Comparison of ENCODE assay signal across 20 mouse cellular contexts in genomic region chr14:74893693-74894092, GRCm38 (mm10). TPM values are rescaled to one million over a fixed set of nuclear protein-coding genes. Genes with fewer than 3 reads are reported as not detected.
A peak's percentile ranks its signal among the peaks of the same experiment; 100 is the strongest.
DNase-seq lines count a peak whose midpoint lies in the region; ATAC-seq lines count a peak whose summit lies in the region.
"Had no signal": no experiment of that assay in that cellular context is flagged by ENCODE, and none has a peak within 500 bp of the region (broad histone marks: within the 10 kb centered on the region; RNA-seq: fewer than 3 reads in every experiment).

No protein-coding gene starts in this region.

- no peak overlapping the region for H3K27ac ChIP-seq in forebrain, embryonic 16.5 days (ENCODE audit: low read length)
- no peak overlapping the region for H3K27ac ChIP-seq in forebrain, embryonic 11.5 days (ENCODE audit: low read depth, low read length)
- no peak overlapping the region for H3K27ac ChIP-seq in liver, embryonic 11.5 days (ENCODE audit: low read depth, low read length)
- H3K27ac ChIP-seq: embryonic facial prominence, embryonic 13.5 days; embryonic facial prominence, embryonic 15.5 days; forebrain, embryonic 10.5 days had no signal

- no peak for DNase-seq in forebrain, embryonic 11.5 days (ENCODE audit: low spot score)
- peak; percentile 4 for DNase-seq in heart, adult 11 months
- no peak for DNase-seq in heart, adult 8-10 months (ENCODE audit: low spot score)
- DNase-seq in brain, embryonic 18.5 days (ENCODE audit: low read depth, low spot score): peak; percentile 16
- no peak for DNase-seq in liver, embryonic 11.5 days (ENCODE audit: low spot score)
- DNase-seq: adrenal gland, adult 2 months; adrenal gland, postnatal 10 days; adrenal gland, postnatal 25 days; cerebellum, adult 11 months; cerebellum, adult 18-20 months; cerebellum, adult 8-10 months; cerebellum, adult 9-11 months; cerebellum, postnatal 14 days; cerebellum, postnatal 36 days; embryo, embryonic 11 days had no signal

- H3K4me3 ChIP-seq in forebrain, embryonic 16.5 days (replicated peaks; ENCODE audit: low read length): no peak overlapping the region
- H3K4me3 ChIP-seq in forebrain, embryonic 11.5 days (ENCODE audit: low read depth, low read length): no peak overlapping the region
- H3K4me3 ChIP-seq in liver, embryonic 11.5 days (ENCODE audit: low read depth, low read length): no peak overlapping the region
- H3K4me3 ChIP-seq: embryonic facial prominence, embryonic 13.5 days; embryonic facial prominence, embryonic 15.5 days; erythroblast, embryonic 14.5 days; forebrain, embryonic 10.5 days had no signal

- peak; percentile 68 for ATAC-seq in forebrain, embryonic 16.5 days
- ATAC-seq in forebrain, embryonic 11.5 days (replicated peaks; ENCODE audit: low FRiP score): no peak
- no peak for ATAC-seq in liver, embryonic 11.5 days (replicated peaks; ENCODE audit: low FRiP score)

- H3K36me3 ChIP-seq in forebrain, embryonic 16.5 days (ENCODE audit: control insufficient read depth, insufficient read depth): no peaks in the 10 kb centered on the region
- no peaks in the 10 kb centered on the region for H3K36me3 ChIP-seq in forebrain, embryonic 11.5 days (ENCODE audit: control insufficient read depth, insufficient read depth, low read length)
- H3K36me3 ChIP-seq in liver, embryonic 11.5 days (ENCODE audit: control insufficient read depth, insufficient read depth, low read length): no peaks in the 10 kb centered on the region
- H3K36me3 ChIP-seq: embryonic facial prominence, embryonic 13.5 days; embryonic facial prominence, embryonic 15.5 days; forebrain, embryonic 10.5 days had no signal

- 54% methylated on average over 6 of the region's 6 CpGs for WGBS in forebrain, embryonic 16.5 days
- 87% methylated on average over 6 of the region's 6 CpGs for whole genome bisulfite sequencing in forebrain, embryonic 11.5 days
- 79% methylated on average over 6 of the region's 6 CpGs for WGBS in liver, embryonic 11.5 days

- H3K4me2 ChIP-seq in forebrain, embryonic 16.5 days (ENCODE audit: low read length): no peak overlapping the region
- H3K4me2 ChIP-seq in forebrain, embryonic 11.5 days (ENCODE audit: low read depth, low read length, severe bottlenecking): no peak overlapping the region
- no peak overlapping the region for H3K4me2 ChIP-seq in liver, embryonic 11.5 days
- H3K4me2 ChIP-seq: embryonic facial prominence, embryonic 13.5 days; embryonic facial prominence, embryonic 15.5 days had no signal

- H3K9me3 ChIP-seq in forebrain, embryonic 16.5 days (ENCODE audit: control insufficient read depth, low read length): no peaks in the 10 kb centered on the region
- no peaks in the 10 kb centered on the region for H3K9me3 ChIP-seq in forebrain, embryonic 11.5 days (ENCODE audit: control insufficient read depth, low read length)
- no peaks in the 10 kb centered on the region for H3K9me3 ChIP-seq in liver, embryonic 11.5 days (ENCODE audit: control insufficient read depth, low read length)
- H3K9me3 ChIP-seq: embryonic facial prominence, embryonic 13.5 days; embryonic facial prominence, embryonic 15.5 days; forebrain, embryonic 10.5 days had no signal

- no peaks in the 10 kb centered on the region; the same call in 1 of the 2 replicates for H3K4me1 ChIP-seq in forebrain, embryonic 16.5 days (replicated peaks; ENCODE audit: control insufficient read depth, insufficient read depth, low read length)
- no peaks in the 10 kb centered on the region for H3K4me1 ChIP-seq in forebrain, embryonic 11.5 days (replicated peaks; ENCODE audit: control insufficient read depth, insufficient read depth, low read length)
- peaks cover 8% of the 10 kb centered on the region; the same call in 1 of the 2 replicates for H3K4me1 ChIP-seq in liver, embryonic 11.5 days (replicated peaks; ENCODE audit: control insufficient read depth, insufficient read depth, low read length)
- H3K4me1 ChIP-seq: embryonic facial prominence, embryonic 15.5 days; forebrain, embryonic 10.5 days had no signal

- H3K9ac ChIP-seq in forebrain, embryonic 16.5 days (replicated peaks; ENCODE audit: low read depth, low read length): no peak overlapping the region
- no peak overlapping the region for H3K9ac ChIP-seq in forebrain, embryonic 11.5 days (ENCODE audit: low read length)
- H3K9ac ChIP-seq in liver, embryonic 11.5 days (ENCODE audit: low read depth, low read length): no peak overlapping the region
- H3K9ac ChIP-seq: embryonic facial prominence, embryonic 13.5 days; embryonic facial prominence, embryonic 15.5 days had no signal

- no peaks in the 10 kb centered on the region for H3K27me3 ChIP-seq in forebrain, embryonic 16.5 days (replicated peaks; ENCODE audit: control insufficient read depth, insufficient read depth, low read length)
- no peaks in the 10 kb centered on the region for H3K27me3 ChIP-seq in forebrain, embryonic 11.5 days (ENCODE audit: control insufficient read depth, insufficient read depth, low read length)
- H3K27me3 ChIP-seq in liver, embryonic 11.5 days (replicated peaks; ENCODE audit: control insufficient read depth, insufficient read depth, low read length): no peaks in the 10 kb centered on the region
- H3K27me3 ChIP-seq: embryonic facial prominence, embryonic 13.5 days; embryonic facial prominence, embryonic 15.5 days had no signal

RNA-seq across cellular contexts. Expression of gene Lrch1, which starts 54.0 kb away (rescaled TPM):
- polyA plus RNA-seq in forebrain, embryonic 16.5 days (2015; fragmentation: Nextera tagmentation; extraction: Ambion mirVana): 11.4 and 12.5 TPM in 2 replicates
- 7.6 and 8.5 TPM in 2 replicates for polyA plus RNA-seq in forebrain, embryonic 11.5 days (2014; fragmentation: Nextera tagmentation; extraction: Ambion mirVana)
- total RNA-seq in heart, adult 8-10 months (2022): 10 to 100 TPM; 13.3 to 14.7 (median 14.6) TPM
- polyA plus RNA-seq in liver, embryonic 11.5 days (2014; fragmentation: Nextera tagmentation; extraction: Ambion mirVana): 7.9 and 8.0 TPM in 2 replicates

Comparison
In these comparisons a context has a peak if more than half of its experiments do, and no peak if none do; other contexts are left out.
1. DNase-seq: peak in heart, adult 11 months (single experiment) and brain, embryonic 18.5 days (single experiment); none in forebrain, embryonic 11.5 days (single experiment), heart, adult 8-10 months (single experiment) and liver, embryonic 11.5 days (single experiment).